Mouse (Mus musculus): ENCODE results near the gene Scyl1. TPM values are rescaled to one million over a fixed set of nuclear protein-coding genes. Genes with fewer than 3 reads are reported as not detected.
"Not testable (repeated sequence)": the region's sequence is repeated elsewhere in the genome, so short reads cannot be mapped to it uniquely, and the experiment has no call there.

Gene Scyl1
- polyA plus RNA-seq (2015; fragmentation: Nextera tagmentation; extraction: Ambion mirVana) = 66.9 and 67.9 TPM in 2 replicates

GRCm38 (mm10) chr19:5770925-5771860 lies at the start of gene Scyl1:
Gene Scyl1, minus strand, starts transcription at chr19:5771419.
- under 1% methylated on average over 64 of the region's 64 CpGs for WGBS
- Histone ChIP-seq H3K4me2 (replicated peaks) (peak within 1 kb of the TSS; percentile 85), H3K4me3 (peak within 1 kb of the TSS; percentile 91), H3K4me1 (peaks cover 21% of the 10 kb centered on the region), H3K27ac (replicated peaks) (peak within 1 kb of the TSS; percentile 79), H3K36me3 (peaks cover 20% of the 10 kb centered on the region), H3K27me3 (no peaks in the 10 kb centered on the region), H3K9ac (replicated peaks) (peak within 1 kb of the TSS; percentile 83), H3K9me3 (no peaks in the 10 kb centered on the region)
- ATAC-seq (replicated peaks) = peak; percentile 96

GRCm38 (mm10) chr19:5819549-5819948 lies 48.3 kb upstream of the Scyl1 start:
- Histone ChIP-seq H3K36me3 (no peaks in the 10 kb centered on the region), H3K4me2 (replicated peaks) (no peak overlapping the region), H3K9me3 (no peaks in the 10 kb centered on the region), H3K27me3 (no peaks in the 10 kb centered on the region), H3K4me1 (peaks cover 31% of the 10 kb centered on the region), H3K4me3 (no peak overlapping the region), H3K27ac (replicated peaks) (no peak overlapping the region), H3K9ac (replicated peaks) (no peak overlapping the region)
- WGBS = 52% methylated on average over 12 of the region's 12 CpGs
- ATAC-seq (replicated peaks) = no peak

- WGBS = 79% methylated on average over 6 of the region's 6 CpGs
- no peak for ATAC-seq (replicated peaks)
- no peak overlapping the region for H3K9ac ChIP-seq (replicated peaks)
- no peaks in the 10 kb centered on the region for H3K9me3 ChIP-seq
- no peak overlapping the region for H3K4me2 ChIP-seq (replicated peaks)
- no peak overlapping the region for H3K4me3 ChIP-seq
- H3K36me3 ChIP-seq = no peaks in the 10 kb centered on the region
- no peak overlapping the region for H3K27ac ChIP-seq (replicated peaks)
- H3K27me3 ChIP-seq = no peaks in the 10 kb centered on the region
- H3K4me1 ChIP-seq = peaks cover 27% of the 10 kb centered on the region
These were observed 47.4 kb upstream of the Scyl1 start for GRCm38 (mm10) chr19:5818590-5818977.

GRCm38 (mm10) chr19:5817703-5818589 lies 46.7 kb upstream of the Scyl1 start:
- Histone ChIP-seq H3K4me3 (peak overlapping the region; percentile 28), H3K27ac (replicated peaks) (peak overlapping the region; percentile 70), H3K4me2 (replicated peaks) (peak overlapping the region; percentile 39; the same call in 1 of the 2 replicates), H3K36me3 (no peaks in the 10 kb centered on the region), H3K27me3 (no peaks in the 10 kb centered on the region), H3K4me1 (peaks cover 21% of the 10 kb centered on the region), H3K9ac (replicated peaks) (peak overlapping the region; percentile 44), H3K9me3 (no peaks in the 10 kb centered on the region)
- 23% methylated on average over 21 of the region's 21 CpGs for whole genome bisulfite sequencing
- peak; percentile 65 for ATAC-seq (replicated peaks)

GRCm38 (mm10) chr19:5815928-5816327 lies 44.7 kb upstream of the Scyl1 start:
- no peak for ATAC-seq (replicated peaks)
- no peak overlapping the region for H3K27ac ChIP-seq (replicated peaks)
- 78% methylated on average over 4 of the region's 4 CpGs for WGBS

GRCm38 (mm10) chr19:5815010-5815409 lies 43.8 kb upstream of the Scyl1 start:
- 89% methylated on average over 7 of the region's 7 CpGs for WGBS
- Histone ChIP-seq H3K27ac (replicated peaks) (no peak overlapping the region), H3K36me3 (no peaks in the 10 kb centered on the region), H3K27me3 (no peaks in the 10 kb centered on the region), H3K4me1 (peaks cover 40% of the 10 kb centered on the region), H3K4me2 (replicated peaks) (no peak overlapping the region), H3K9ac (replicated peaks) (no peak overlapping the region), H3K9me3 (no peaks in the 10 kb centered on the region), H3K4me3 (no peak overlapping the region)
- ATAC-seq (replicated peaks) = no peak

More at GRCm38 (mm10) chr19:5815928-5816327, 44.7 kb upstream of the Scyl1 start:
- Histone ChIP-seq H3K36me3 (no peaks in the 10 kb centered on the region), H3K9ac (replicated peaks) (no peak overlapping the region), H3K9me3 (no peaks in the 10 kb centered on the region), H3K4me1 (peaks cover 31% of the 10 kb centered on the region), H3K4me3 (no peak overlapping the region), H3K4me2 (replicated peaks) (no peak overlapping the region), H3K27me3 (no peaks in the 10 kb centered on the region)

- not testable (repeated sequence) for H3K4me3 ChIP-seq; H3K4me2 ChIP-seq (replicated peaks); H3K27me3 ChIP-seq; ATAC-seq (replicated peaks); H3K36me3 ChIP-seq; H3K9ac ChIP-seq (replicated peaks); H3K27ac ChIP-seq (replicated peaks); H3K9me3 ChIP-seq
- H3K4me1 ChIP-seq = peaks cover 47% of the 10 kb centered on the region
- WGBS = 33% methylated on average over 1 of the region's 1 CpGs
These were observed 42.8 kb upstream of the Scyl1 start for GRCm38 (mm10) chr19:5814048-5814447.

- no peak for ATAC-seq (replicated peaks)
- 92% methylated on average over 3 of the region's 3 CpGs for WGBS
These were observed 42.3 kb upstream of the Scyl1 start for GRCm38 (mm10) chr19:5813567-5813966.

GRCm38 (mm10) chr19:5811771-5812504 lies 40.7 kb upstream of the Scyl1 start:
- no peaks in the 10 kb centered on the region for H3K36me3 ChIP-seq
- 0 out of 2 replicates have a peak overlapping the region, but pooled peaks have one; percentile 23 for H3K9ac ChIP-seq (replicated peaks)
- no peaks in the 10 kb centered on the region for H3K27me3 ChIP-seq
- no peaks in the 10 kb centered on the region for H3K9me3 ChIP-seq
- H3K4me3 ChIP-seq = no peak overlapping the region
- peaks cover 42% of the 10 kb centered on the region for H3K4me1 ChIP-seq
- 36% methylated on average over 7 of the region's 7 CpGs for WGBS
- peak overlapping the region; percentile 13; the same call in 1 of the 2 replicates for H3K4me2 ChIP-seq (replicated peaks)
- peak overlapping the region; percentile 96 for H3K27ac ChIP-seq (replicated peaks)
- peak; percentile 94 for ATAC-seq (replicated peaks)

More at GRCm38 (mm10) chr19:5813567-5813966, 42.3 kb upstream of the Scyl1 start:
- Histone ChIP-seq H3K9me3 (no peaks in the 10 kb centered on the region), H3K4me3 (no peak overlapping the region), H3K9ac (replicated peaks) (no peak overlapping the region), H3K36me3 (no peaks in the 10 kb centered on the region), H3K27ac (replicated peaks) (no peak overlapping the region), H3K4me1 (peaks cover 50% of the 10 kb centered on the region), H3K4me2 (replicated peaks) (no peak overlapping the region), H3K27me3 (no peaks in the 10 kb centered on the region)

- Histone ChIP-seq H3K4me3 (no peak overlapping the region), H3K27ac (replicated peaks) (peak overlapping the region; percentile 96), H3K4me1 (peaks cover 51% of the 10 kb centered on the region), H3K9ac (replicated peaks) (no peak overlapping the region), H3K36me3 (no peaks in the 10 kb centered on the region), H3K4me2 (replicated peaks) (no peak overlapping the region), H3K27me3 (no peaks in the 10 kb centered on the region), H3K9me3 (no peaks in the 10 kb centered on the region)
- ATAC-seq (replicated peaks) = no peak
- WGBS = 80% methylated on average over 9 of the region's 9 CpGs
These were observed 39.8 kb upstream of the Scyl1 start for GRCm38 (mm10) chr19:5810840-5811563.
